Mouse (Mus musculus) ES-E14 (cell line): Measurements from ENCODE around the gene Pnmt. TPM values are rescaled to one million over a fixed set of nuclear protein-coding genes. Genes with fewer than 3 reads are reported as not detected.

Experiments used
- DNase-seq: peaks from one replicate; pipeline ENCODE4 v3.0.0-alpha.2; 2013; ENCODE audit warnings: low read depth, low spot score
- H3K27ac ChIP-seq: 2 replicates; pipeline ENCODE4 v1.5.1; 2012; ENCODE audit warnings: low read depth, mild to moderate bottlenecking, low read length, moderate library complexity, mixed read lengths; ENCODE audit not compliant: poor library complexity, insufficient read depth, severe bottlenecking
- H3K36me3 ChIP-seq: 2 replicates; pipeline ENCODE4 v1.6.1; 2012; ENCODE audit warnings: mild to moderate bottlenecking, low read length, moderate library complexity, mixed read lengths; ENCODE audit not compliant: control insufficient read depth, poor library complexity, insufficient read depth, severe bottlenecking
- H3K4me1 ChIP-seq, 2 experiments: fragments of 150-350 bp in 1 of 2; sonication (generic) in 1 of 2; 2 replicates each; pipeline ENCODE4 v1.6.1; 2012; ENCODE audit warnings: low read length in 2 of 2, mild to moderate bottlenecking in 1 of 2, mixed read lengths in 1 of 2; ENCODE audit not compliant: control insufficient read depth in 2 of 2, insufficient read depth in 2 of 2, poor library complexity in 1 of 2
- H3K4me3 ChIP-seq, 2 experiments: fragments of 150-350 bp in 1 of 2; sonication (generic) in 1 of 2; 2 replicates each; pipeline ENCODE4 v1.5.1; 2012; ENCODE audit warnings: low read length in 2 of 2, low read depth in 1 of 2, mild to moderate bottlenecking in 1 of 2, mixed read lengths in 1 of 2; ENCODE audit not compliant: insufficient read depth in 1 of 2, poor library complexity in 1 of 2, severe bottlenecking in 1 of 2
- H3K9ac ChIP-seq: 2 replicates; pipeline ENCODE4 v1.6.1; 2012; ENCODE audit warnings: low read depth, mild to moderate bottlenecking, low read length, mixed read lengths; ENCODE audit not compliant: poor library complexity, insufficient read depth, severe bottlenecking
- H3K9me3 ChIP-seq: fragments of 150-350 bp; sonication (generic); 2 replicates; pipeline ENCODE4 v1.6.1; 2012; ENCODE audit warnings: low read depth, mild to moderate bottlenecking, low read length; ENCODE audit not compliant: control insufficient read depth, insufficient read depth
- CHD2 ChIP-seq: IDR thresholded peaks from 2 replicates; pipeline ENCODE4 v1.6.1; 2014; ENCODE audit warnings: mild to moderate bottlenecking, low read depth, low read length, inconsistent platforms
- HCFC1 ChIP-seq: IDR thresholded peaks from 2 replicates; pipeline ENCODE4 v1.6.1; 2012; ENCODE audit warnings: low read length, inconsistent platforms, borderline replicate concordance; ENCODE audit not compliant: insufficient read depth
- MAFK ChIP-seq: IDR thresholded peaks from 2 replicates; pipeline ENCODE4 v1.6.1; 2014; ENCODE audit warnings: mild to moderate bottlenecking, low read depth, low read length, inconsistent platforms; ENCODE audit not compliant: insufficient read depth
- ZC3H11A ChIP-seq: IDR thresholded peaks from 2 replicates; pipeline ENCODE4 v1.6.1; 2012; ENCODE audit warnings: low read depth, mild to moderate bottlenecking, inconsistent platforms, low read length, borderline replicate concordance
- ZNF384 ChIP-seq: IDR thresholded peaks from 2 replicates; pipeline ENCODE4 v1.6.1; 2012; ENCODE audit warnings: low read depth, low read length, inconsistent platforms
- in situ Hi-C, 2 experiments: fragments of 600-800 bp; cut with MboI; formaldehyde crosslinking; loops; one replicate each; pipeline ENCODE4 v1.15.1; 2025; ENCODE audit warnings: low sequenced_read_pairs in 2 of 2, inconsistent platforms in 1 of 2; ENCODE audit not compliant: unreplicated experiment in 2 of 2
- total RNA-seq: library from RNA; depleted of rRNA; stranded (reverse); fragments of 300-350 nt; gene quantifications from 2 replicates; pipeline ENCODE4 v1.2.3, GENCODE M21; 2012

Gene Pnmt
- total RNA-seq, 1 experiment = 0.36 TPM

DNA sequence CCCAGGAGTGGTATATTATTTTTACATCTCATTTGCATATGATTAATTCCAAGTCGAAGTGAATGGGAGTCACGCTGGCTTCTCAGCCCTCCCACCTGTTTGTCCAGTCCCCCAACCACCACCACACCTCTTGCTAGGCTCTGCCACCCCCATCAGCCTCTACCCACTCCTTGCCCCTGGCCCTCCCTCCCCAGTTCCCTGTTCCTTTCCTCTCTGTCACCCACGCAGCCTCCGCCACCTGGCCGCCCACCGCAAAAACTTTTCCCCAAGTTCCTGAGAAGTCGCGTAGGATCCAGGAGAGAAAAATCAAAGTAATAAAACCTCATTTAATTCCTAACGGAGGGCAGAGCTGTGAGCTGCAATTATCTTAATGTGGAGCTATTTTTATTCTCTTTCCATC, 40.1 kb upstream of the Pnmt start:
- Histone ChIP-seq H3K27ac (no peak overlapping the region), H3K4me1 (peaks cover 0 to 10% of the 10 kb centered on the region in 2 experiments; a peak in 1 of 4 replicates), H3K4me3 (no peak overlapping the region), H3K9me3 (no peaks in the 10 kb centered on the region), H3K9ac (no peak overlapping the region), H3K36me3 (no peaks in the 10 kb centered on the region)
- TF ChIP-seq CHD2 (no peak), MAFK (no peak), ZNF384 (no peak), ZC3H11A (no peak)
- in situ Hi-C loops = no loop called here
- DNase-seq = no peak

DNA sequence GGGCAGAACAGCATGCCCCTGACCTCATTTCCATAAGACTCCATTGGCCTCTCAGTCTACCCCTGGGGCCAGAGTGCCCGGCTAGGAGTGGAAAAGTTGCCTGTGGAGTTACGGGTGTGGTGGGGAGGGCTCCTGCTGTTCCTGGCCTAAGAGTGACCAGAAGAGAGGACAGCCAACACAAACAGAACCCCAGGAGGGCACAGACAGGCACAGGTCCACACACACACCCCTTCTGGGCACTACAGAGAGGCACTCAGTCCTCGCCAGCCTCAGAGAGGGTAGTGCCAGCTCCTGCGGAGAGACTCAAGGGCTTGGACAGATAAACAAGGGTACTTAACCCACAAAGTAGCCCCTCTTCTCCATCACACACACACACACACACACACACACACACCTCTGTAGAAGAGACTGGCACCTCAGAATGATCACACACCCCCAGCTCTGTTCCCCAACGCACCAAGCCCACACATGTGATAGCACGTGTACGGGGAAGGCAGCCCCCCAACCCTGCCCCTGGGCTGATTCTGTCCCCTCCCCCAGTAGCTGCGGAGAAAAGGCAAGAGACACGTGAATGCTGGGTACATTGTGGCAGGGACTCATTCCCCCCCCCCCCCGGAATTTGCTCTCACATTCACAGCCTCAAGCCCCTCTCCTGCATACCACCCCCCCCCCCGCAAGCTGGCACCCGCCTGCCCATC, 38.7 kb upstream of the Pnmt start:
- no peaks in the 10 kb centered on the region for H3K9me3 ChIP-seq
- no peak overlapping the region for H3K27ac ChIP-seq
- no peak for DNase-seq
- H3K9ac ChIP-seq = no peak overlapping the region
- TF ChIP-seq ZNF384 (no peak), CHD2 (no peak), HCFC1 (no peak), MAFK (no peak), ZC3H11A (no peak)
- in situ Hi-C loops = no loop called here
- no peaks in the 10 kb centered on the region for H3K36me3 ChIP-seq
- H3K4me1 ChIP-seq = peaks cover 0 to 7% of the 10 kb centered on the region in 2 experiments; a peak in 1 of 4 replicates
- H3K4me3 ChIP-seq = peak overlapping the region in 1 of 2 experiments; percentile 66; a peak in 1 of 4 replicates

DNA sequence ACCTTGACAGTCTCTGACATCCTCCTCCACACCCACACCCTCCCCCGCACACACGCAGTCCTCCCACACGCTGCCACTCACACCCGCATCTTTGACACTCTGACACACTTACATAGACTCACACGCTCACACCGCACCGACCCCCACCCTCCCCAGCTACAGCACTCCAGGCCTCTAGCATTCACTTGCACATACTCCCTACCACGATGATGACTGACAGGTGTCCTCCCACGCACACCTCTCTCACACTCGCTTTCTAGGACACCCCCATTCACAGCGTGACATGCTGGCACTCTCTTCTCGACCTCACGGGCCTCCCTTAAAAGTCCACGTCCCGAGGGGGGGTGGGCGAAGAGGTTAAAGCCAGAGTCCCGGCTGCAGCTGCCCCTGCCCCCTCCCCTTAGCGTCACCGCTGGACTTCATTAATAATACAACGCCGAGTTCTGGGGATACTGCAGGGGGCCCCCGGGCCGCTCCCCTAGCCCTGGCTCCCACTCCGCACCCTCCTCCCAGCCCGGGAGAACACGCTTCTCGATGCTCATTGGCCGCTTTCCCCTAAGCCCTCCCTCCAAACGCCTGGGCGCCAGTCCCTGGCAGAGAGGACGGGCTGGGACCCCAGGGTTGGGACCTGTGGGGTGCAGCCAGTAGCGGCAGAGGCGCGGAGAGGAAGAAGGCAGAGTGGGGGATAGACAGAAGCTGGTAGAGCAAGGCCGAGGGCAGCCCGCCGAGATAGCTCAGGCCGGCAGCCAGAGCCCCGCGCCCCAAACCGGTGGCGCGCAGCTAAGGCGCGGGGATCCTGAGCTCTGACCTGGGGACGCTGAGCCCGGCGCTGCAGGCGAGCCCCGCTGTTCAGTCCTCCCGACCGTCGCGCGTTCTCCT, 37.9 kb upstream of the Pnmt start, which contains the start of gene Ppp1r1b:
Gene Ppp1r1b, plus strand, starts transcription at position 322 of the 879 bp plus-strand sequence.
- peak within 1 kb of the TSS; percentile 46 for H3K9ac ChIP-seq
- peak within 1 kb of the TSS; percentile 56 to 66 for H3K4me3 ChIP-seq
- in situ Hi-C loops = no loop called here
- H3K4me1 ChIP-seq = peaks cover 0 to 7% of the 10 kb centered on the region in 2 experiments; a peak in 1 of 4 replicates
- H3K36me3 ChIP-seq = no peaks in the 10 kb centered on the region
- TF ChIP-seq HCFC1 = no peak
- no peak for TF ChIP-seq ZNF384
- no peak for TF ChIP-seq ZC3H11A
- TF ChIP-seq MAFK = no peak
- no peak for TF ChIP-seq CHD2
- no peak within 1 kb of the TSS for H3K27ac ChIP-seq
- H3K9me3 ChIP-seq = no peaks in the 10 kb centered on the region
- DNase-seq = no peak

DNA sequence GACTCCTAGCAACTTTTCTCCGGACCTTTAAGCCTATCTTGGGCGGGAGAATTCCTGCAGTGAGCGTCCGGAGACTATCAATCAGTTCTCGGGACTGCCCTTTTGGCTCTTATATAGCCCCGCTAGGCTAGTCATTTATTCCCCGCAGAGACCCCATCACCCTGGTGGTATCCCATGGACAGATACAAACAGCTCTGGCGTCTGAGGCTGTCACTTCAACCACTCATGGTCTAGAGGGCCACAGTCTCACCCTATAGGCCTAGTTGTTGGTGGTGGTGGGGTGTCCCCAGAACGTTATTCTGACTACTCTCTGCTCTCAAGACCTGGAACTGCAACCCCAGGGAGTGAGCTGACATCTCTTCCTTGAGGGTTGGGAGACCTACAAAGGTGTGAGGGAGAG, 36.9 kb upstream of the Pnmt start:
- Histone ChIP-seq H3K4me1 (peaks cover 0 to 14% of the 10 kb centered on the region in 2 experiments; a peak in 1 of 4 replicates), H3K9me3 (no peaks in the 10 kb centered on the region), H3K27ac (no peak overlapping the region), H3K9ac (peak overlapping the region; percentile 46; the same call in 1 of the 2 replicates), H3K4me3 (peak overlapping the region; percentile 56 to 66), H3K36me3 (no peaks in the 10 kb centered on the region)
- TF ChIP-seq ZC3H11A (no peak), HCFC1 (no peak), CHD2 (no peak), ZNF384 (no peak), MAFK (no peak)
- no peak for DNase-seq
- in situ Hi-C loops = no loop called here
